17 mouse cellular contexts compared by ENCODE assay signal in the genomic region with DNA sequence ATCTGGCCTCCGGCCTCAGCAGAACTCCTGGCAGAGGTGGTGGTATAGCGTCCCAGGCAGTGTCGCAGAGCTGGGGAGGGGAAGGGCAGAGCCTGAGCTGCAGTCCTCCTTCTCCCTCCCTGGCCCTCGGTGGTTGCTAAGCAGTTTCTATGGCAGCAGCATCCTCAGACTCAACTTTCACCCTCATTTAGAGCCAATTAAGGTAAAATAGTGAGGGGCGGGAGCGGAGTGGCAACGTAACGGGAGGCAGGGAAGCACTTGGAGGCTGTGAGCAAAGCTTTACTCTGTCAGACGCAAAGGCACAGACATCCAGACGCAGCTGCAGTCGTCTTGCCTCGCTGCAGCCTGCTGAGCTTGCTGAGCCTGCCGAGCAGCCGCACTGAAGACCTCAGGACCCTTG. TPM values are rescaled to one million over a fixed set of nuclear protein-coding genes. Genes with fewer than 3 reads are reported as not detected.
DNase-seq lines count a peak whose midpoint lies in the region; ATAC-seq and TF ChIP-seq lines count a peak whose summit lies in the region.
"Not testable (repeated sequence)": the region's sequence is repeated elsewhere in the genome, so short reads cannot be mapped to it uniquely, and the experiment has no call there.
"Had no signal": no experiment of that assay in that cellular context is flagged by ENCODE, and none has a peak within 500 bp of the region (broad histone marks: within the 10 kb centered on the region; RNA-seq: fewer than 3 reads in every experiment).

Gm1604a (plus strand) TSS at position 312 of the 400 bp plus-strand sequence.

- DNase-seq in cerebellum, adult 2 months, result peak; percentile 5 to 19
- peak; percentile 16 to 35 for DNase-seq in frontal cortex, postnatal 36 days (ENCODE audit: low spot score in 2 of 2)
- DNase-seq in hindbrain, postnatal 0 days (ENCODE audit: low spot score); midbrain, embryonic 14.5 days: not testable (repeated sequence)
- DNase-seq in layer of hippocampus, adult 9-11 months, result peak; percentile 32
- DNase-seq in left cerebral cortex, postnatal 14 days (ENCODE audit: low spot score in 2 of 2), result peak; percentile 40 to 49

- TF ChIP-seq POLR2A in cerebellum, adult 2 months (IDR thresholded peaks at IDR 0.05; ENCODE audit: borderline replicate concordance, insufficient read depth, low read length); olfactory bulb, adult 2 months (IDR thresholded peaks at IDR 0.05; ENCODE audit: insufficient read depth, low read depth, low read length): not testable (repeated sequence)

- not testable (repeated sequence) for TF ChIP-seq CTCF in cerebellum, adult 2 months (IDR thresholded peaks at IDR 0.05; ENCODE audit: borderline replicate concordance, insufficient read depth, low read depth, low read length); hindbrain, postnatal 0 days (IDR thresholded peaks at IDR 0.05; ENCODE audit: low read depth); olfactory bulb, adult 2 months (IDR thresholded peaks at IDR 0.05; ENCODE audit: insufficient read depth, low read depth, low read length)

- H3K9ac ChIP-seq in forebrain, embryonic 12.5 days; hindbrain, postnatal 0 days (replicated peaks; ENCODE audit: low read length); midbrain, embryonic 14.5 days (replicated peaks; ENCODE audit: low read length): not testable (repeated sequence)

- not testable (repeated sequence) for H3K27me3 ChIP-seq in cerebellum, adult 2 months (ENCODE audit: control insufficient read depth, insufficient read depth, low read length); forebrain, embryonic 12.5 days; hindbrain, postnatal 0 days (ENCODE audit: insufficient read depth, low read length); midbrain, embryonic 14.5 days (ENCODE audit: control insufficient read depth, insufficient read depth, low read length)

- intact Hi-C loops in left cerebral cortex, postnatal 14 days (cut with DNase I), result not testable (repeated sequence)

- H3K4me2 ChIP-seq in forebrain, embryonic 12.5 days; hindbrain, postnatal 0 days (ENCODE audit: low read depth, low read length); midbrain, embryonic 14.5 days (ENCODE audit: low read length): not testable (repeated sequence)

- not testable (repeated sequence) for H3K4me3 ChIP-seq in cerebellum, adult 2 months (replicated peaks; ENCODE audit: insufficient read depth, low read depth, low read length); forebrain, embryonic 12.5 days (replicated peaks); hindbrain, postnatal 0 days (ENCODE audit: low read length); midbrain, embryonic 14.5 days (replicated peaks; ENCODE audit: low read depth, low read length)
- peak within 1 kb of the TSS; percentile 20; the same call in 1 of the 2 replicates for H3K4me3 ChIP-seq in olfactory bulb, adult 2 months (ENCODE audit: insufficient read depth, low read depth, low read length)

- ATAC-seq in forebrain, embryonic 12.5 days (ENCODE audit: low FRiP score), result peak; percentile 89
- peak; percentile 82 for ATAC-seq in hindbrain, postnatal 0 days
- peak; percentile 55 for ATAC-seq in midbrain, embryonic 14.5 days (ENCODE audit: low FRiP score, low TSS enrichment)

- H3K4me1 ChIP-seq in cerebellum, adult 2 months (ENCODE audit: control insufficient read depth, insufficient read depth, low read length); forebrain, embryonic 12.5 days; hindbrain, postnatal 0 days (ENCODE audit: insufficient read depth, low read length); midbrain, embryonic 14.5 days (ENCODE audit: control insufficient read depth, insufficient read depth, low read length); olfactory bulb, adult 2 months (ENCODE audit: control insufficient read depth, insufficient read depth, low read length): not testable (repeated sequence)

- not testable (repeated sequence) for H3K36me3 ChIP-seq in forebrain, embryonic 12.5 days (replicated peaks); hindbrain, postnatal 0 days (ENCODE audit: insufficient read depth, low read length); midbrain, embryonic 14.5 days (ENCODE audit: control insufficient read depth, insufficient read depth, low read length)

- not testable (repeated sequence) for H3K9me3 ChIP-seq in forebrain, embryonic 12.5 days; hindbrain, postnatal 0 days (ENCODE audit: low read length); midbrain, embryonic 14.5 days (ENCODE audit: control insufficient read depth, low read length)

- WGBS in cerebellum, adult 2 months, result 7% methylated on average over 7 of the region's 14 CpGs
- WGBS in forebrain, embryonic 12.5 days, result 3% methylated on average over 5 of the region's 14 CpGs
- 11% methylated on average over 6 of the region's 14 CpGs for WGBS in hindbrain, postnatal 0 days
- WGBS in midbrain, embryonic 14.5 days, result 0% methylated on average over 5 of the region's 14 CpGs
- WGBS in olfactory bulb, adult 2 months, result 0% methylated on average over 8 of the region's 14 CpGs

- not testable (repeated sequence) for H3K27ac ChIP-seq in cerebellum, adult 2 months (ENCODE audit: insufficient read depth, low read length); forebrain, embryonic 12.5 days; hindbrain, postnatal 0 days; midbrain, embryonic 14.5 days (replicated peaks; ENCODE audit: low read depth, low read length); olfactory bulb, adult 2 months (ENCODE audit: insufficient read depth, low read depth, low read length)

RNA-seq across cellular contexts. Expression of gene Gm1604a, which starts in this region (rescaled TPM):
- polyA plus RNA-seq in cerebellum, adult 2 months (2012; rRNA removed), result 0.33 and 0.68 TPM in 2 replicates
- not detected in 2 replicates for polyA plus RNA-seq in forebrain, embryonic 12.5 days (2016; fragmentation: Nextera tagmentation; extraction: Ambion mirVana)
- not detected in 2 replicates for total RNA-seq in hindbrain, postnatal 0 days (2014; rRNA removed)
- 0.20 and 0.44 TPM in 2 replicates for polyA plus RNA-seq in hindbrain, postnatal 0 days (2015; fragmentation: Nextera tagmentation; extraction: Ambion mirVana)
- total RNA-seq in left cerebral cortex, postnatal 14 days (2021), result under 1 TPM; 0.61 to 0.64 TPM
- 0.49 TPM in 1 of 2 replicates, not detected in the other for polyA plus RNA-seq in midbrain, embryonic 14.5 days (2014; fragmentation: Nextera tagmentation; extraction: Ambion mirVana)
- not detected in 2 replicates for polyA plus RNA-seq in olfactory bulb, adult 2 months (2012; ENCODE audit: insufficient read depth, insufficient read length, low replicate concordance, missing spikeins)
- total RNA-seq: adrenal gland, postnatal 10 days; CH12.LX; gastrocnemius, postnatal 10 days; heart, adult 8-10 months had no signal
- polyA plus RNA-seq: heart, postnatal 0 days; liver, embryonic 12.5 days; lung, embryonic 15.5 days; small intestine, adult 2 months; urinary bladder, adult 2 months had no signal

Comparison
In these comparisons a context has a peak if more than half of its experiments do, and no peak if none do; other contexts are left out.
1. Peak in DNase-seq in cerebellum, adult 2 months; RNA of the gene not detected or under 1 TPM.
2. Peak in ATAC-seq in forebrain, embryonic 12.5 days; RNA of the gene not detected or under 1 TPM.
3. Peak in ATAC-seq in hindbrain, postnatal 0 days; RNA of the gene not detected or under 1 TPM.
4. Peak in DNase-seq in left cerebral cortex, postnatal 14 days; RNA of the gene not detected or under 1 TPM.
5. Peak in ATAC-seq in midbrain, embryonic 14.5 days; RNA of the gene not detected or under 1 TPM.